Mouse (Mus musculus): ENCODE results near the gene Ap1s3. TPM values are rescaled to one million over a fixed set of nuclear protein-coding genes. Genes with fewer than 3 reads are reported as not detected.
"Not testable (repeated sequence)": the region's sequence is repeated elsewhere in the genome, so short reads cannot be mapped to it uniquely, and the experiment has no call there.

Ap1s3 gene
- polyA plus RNA-seq, 1 experiment, result 65.9 TPM

GRCm38 (mm10) chr1:79631521-79631920, 40.3 kb downstream of the Ap1s3 start:
- no peak for TF ChIP-seq POLR2A (IDR thresholded peaks at IDR 0.05; ENCODE audit: low read depth, low read length)
- no peak for TF ChIP-seq CTCF (IDR thresholded peaks at IDR 0.05; ENCODE audit: extremely low read depth, insufficient read depth, insufficient read length, insufficient replicate concordance)
- Histone ChIP-seq H3K4me1 (ENCODE audit: control insufficient read depth, insufficient read depth, insufficient read length) (peaks cover 2% of the 10 kb centered on the region), H3K36me3 (ENCODE audit: control insufficient read depth, insufficient read depth, low read length) (no peaks in the 10 kb centered on the region), H3K4me3 (ENCODE audit: extremely low read depth, insufficient read depth, insufficient read length) (no peak overlapping the region), H3K27ac (ENCODE audit: insufficient read depth, low read length) (no peak overlapping the region), H3K27me3 (ENCODE audit: control insufficient read depth, insufficient read depth, low read length) (no peaks in the 10 kb centered on the region)
- WGBS, result 88% methylated on average over 4 of the region's 4 CpGs
- no peak for DNase-seq (ENCODE audit: low read depth in 1 of 2, low spot score in 2 of 2)

- Histone ChIP-seq H3K4me3 (ENCODE audit: extremely low read depth, insufficient read depth, insufficient read length) (no peak overlapping the region), H3K36me3 (ENCODE audit: control insufficient read depth, insufficient read depth, low read length) (peaks cover 3% of the 10 kb centered on the region), H3K27ac (ENCODE audit: insufficient read depth, low read length) (no peak overlapping the region), H3K27me3 (ENCODE audit: control insufficient read depth, insufficient read depth, low read length) (no peaks in the 10 kb centered on the region), H3K4me1 (ENCODE audit: control insufficient read depth, insufficient read depth, insufficient read length) (peaks cover 2% of the 10 kb centered on the region)
- 24% methylated on average over 5 of the region's 5 CpGs for WGBS
- TF ChIP-seq POLR2A (IDR thresholded peaks at IDR 0.05; ENCODE audit: low read depth, low read length) (no peak), CTCF (IDR thresholded peaks at IDR 0.05; ENCODE audit: extremely low read depth, insufficient read depth, insufficient read length, insufficient replicate concordance) (no peak)
- DNase-seq (ENCODE audit: low read depth in 1 of 2, low spot score in 2 of 2), result peak; percentile 28 to 61
Observed at GRCm38 (mm10) chr1:79629726-79630125, 42.0 kb downstream of the Ap1s3 start.

DNA sequence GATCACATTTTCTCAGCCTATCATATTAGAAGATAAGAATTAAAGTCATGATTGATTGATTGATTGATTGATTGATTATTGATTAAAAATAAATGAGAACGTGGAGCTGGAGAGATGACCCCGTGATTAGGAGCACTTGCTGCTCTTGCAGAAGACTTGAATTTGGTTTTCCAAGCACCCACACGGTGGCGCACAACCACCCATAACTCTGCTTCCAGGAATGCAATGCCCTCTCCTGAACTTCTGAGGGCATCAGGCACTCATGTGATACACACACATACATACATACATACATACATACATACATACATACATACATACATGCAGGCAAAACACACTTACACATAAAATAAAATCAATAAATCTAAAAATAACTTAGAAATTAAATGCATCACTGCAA, 45.6 kb downstream of the Ap1s3 start:
- WGBS, result 81% methylated on average over 4 of the region's 4 CpGs
- H3K36me3 ChIP-seq (ENCODE audit: control insufficient read depth, insufficient read depth, low read length), result peaks cover 14% of the 10 kb centered on the region
- H3K4me1 ChIP-seq (ENCODE audit: control insufficient read depth, insufficient read depth, insufficient read length), result peaks cover 2% of the 10 kb centered on the region
- no peak overlapping the region for H3K4me3 ChIP-seq (ENCODE audit: extremely low read depth, insufficient read depth, insufficient read length)
- H3K27ac ChIP-seq (ENCODE audit: insufficient read depth, low read length), result no peak overlapping the region
- TF ChIP-seq POLR2A (IDR thresholded peaks at IDR 0.05; ENCODE audit: low read depth, low read length) (no peak), CTCF (IDR thresholded peaks at IDR 0.05; ENCODE audit: extremely low read depth, insufficient read depth, insufficient read length, insufficient replicate concordance) (peak; percentile 15; the same call in 1 of the 2 replicates)
- peak in 1 of 2 experiments; percentile 12 for DNase-seq (ENCODE audit: low read depth in 1 of 2, low spot score in 2 of 2)
- H3K27me3 ChIP-seq (ENCODE audit: control insufficient read depth, insufficient read depth, low read length), result no peaks in the 10 kb centered on the region

DNA sequence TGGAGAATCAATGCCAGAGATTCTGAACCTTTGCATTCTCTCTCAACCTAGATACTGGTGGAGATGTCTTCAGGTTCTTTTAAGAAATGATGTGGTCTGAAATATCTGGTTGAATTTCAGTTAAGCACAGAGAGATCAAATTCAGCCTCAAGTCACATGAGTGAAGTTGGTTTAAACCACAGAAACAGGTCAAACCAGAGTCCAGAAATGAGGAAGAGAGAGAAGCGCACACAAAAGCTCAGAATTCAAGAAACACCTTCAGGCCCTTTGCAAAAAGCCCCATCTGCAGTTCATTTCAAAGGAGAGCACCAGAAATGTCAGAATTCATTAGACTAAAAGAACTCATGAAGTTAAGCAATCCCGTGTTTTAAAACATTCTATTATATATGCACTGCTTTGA, 52.3 kb downstream of the Ap1s3 start:
- Histone ChIP-seq H3K36me3 (ENCODE audit: control insufficient read depth, insufficient read depth, low read length) (peaks cover 18% of the 10 kb centered on the region), H3K4me1 (ENCODE audit: control insufficient read depth, insufficient read depth, insufficient read length) (no peaks in the 10 kb centered on the region), H3K27ac (ENCODE audit: insufficient read depth, low read length) (no peak overlapping the region), H3K27me3 (ENCODE audit: control insufficient read depth, insufficient read depth, low read length) (no peaks in the 10 kb centered on the region), H3K4me3 (ENCODE audit: extremely low read depth, insufficient read depth, insufficient read length) (no peak overlapping the region)
- no peak for DNase-seq (ENCODE audit: low read depth in 1 of 2, low spot score in 2 of 2)
- WGBS, result 64% methylated on average over 2 of the region's 2 CpGs
- TF ChIP-seq CTCF (IDR thresholded peaks at IDR 0.05; ENCODE audit: extremely low read depth, insufficient read depth, insufficient read length, insufficient replicate concordance) (no peak), POLR2A (IDR thresholded peaks at IDR 0.05; ENCODE audit: low read depth, low read length) (no peak)

DNA sequence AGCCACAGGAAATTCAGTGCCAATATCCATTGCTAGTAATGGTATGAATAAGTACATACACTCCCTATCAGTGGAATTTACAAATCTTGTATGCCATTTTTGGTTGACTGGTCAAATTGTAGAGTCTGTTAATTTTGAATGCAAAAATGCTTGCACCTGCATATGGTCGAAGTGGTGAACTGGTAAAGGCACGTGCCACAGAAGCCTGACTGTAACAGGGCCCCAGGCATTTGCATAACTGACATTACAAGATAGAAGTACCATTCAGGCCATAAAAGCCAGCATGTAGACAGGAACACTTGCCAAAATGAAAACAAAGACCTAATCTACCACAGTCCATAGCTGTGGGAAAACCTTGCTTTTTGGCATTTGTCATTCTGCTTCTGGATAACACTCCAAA, 55.3 kb downstream of the Ap1s3 start:
- Histone ChIP-seq H3K4me3 (ENCODE audit: extremely low read depth, insufficient read depth, insufficient read length) (no peak overlapping the region), H3K27me3 (ENCODE audit: control insufficient read depth, insufficient read depth, low read length) (no peaks in the 10 kb centered on the region), H3K36me3 (ENCODE audit: control insufficient read depth, insufficient read depth, low read length) (peaks cover 14% of the 10 kb centered on the region), H3K27ac (ENCODE audit: insufficient read depth, low read length) (no peak overlapping the region), H3K4me1 (ENCODE audit: control insufficient read depth, insufficient read depth, insufficient read length) (no peaks in the 10 kb centered on the region)
- 43% methylated on average over 2 of the region's 2 CpGs for WGBS
- TF ChIP-seq POLR2A (IDR thresholded peaks at IDR 0.05; ENCODE audit: low read depth, low read length) (no peak), CTCF (IDR thresholded peaks at IDR 0.05; ENCODE audit: extremely low read depth, insufficient read depth, insufficient read length, insufficient replicate concordance) (no peak)
- peak in 1 of 2 experiments; percentile 9 for DNase-seq (ENCODE audit: low read depth in 1 of 2, low spot score in 2 of 2)

DNA sequence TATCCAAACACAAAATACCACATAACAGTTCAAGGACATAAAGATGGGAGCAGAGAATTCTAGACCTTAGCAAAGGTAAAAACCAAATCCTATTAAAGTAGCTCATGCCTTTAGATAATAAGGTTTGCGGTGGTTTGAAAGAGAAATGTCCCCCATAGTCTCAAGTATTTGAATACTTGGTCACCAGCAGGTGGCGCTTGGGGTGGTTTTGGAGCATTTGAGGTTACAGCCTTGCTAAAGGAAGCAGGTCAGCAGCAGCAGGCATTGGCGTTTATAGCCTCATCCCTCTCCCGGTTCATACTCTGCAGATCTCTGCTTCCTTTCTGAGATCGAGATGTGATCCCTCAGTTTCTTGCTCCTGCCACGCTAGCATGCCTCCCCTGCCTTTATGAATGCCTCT, 57.3 kb downstream of the Ap1s3 start:
- Histone ChIP-seq H3K4me3 (ENCODE audit: extremely low read depth, insufficient read depth, insufficient read length) (no peak overlapping the region), H3K27ac (ENCODE audit: insufficient read depth, low read length) (no peak overlapping the region), H3K36me3 (ENCODE audit: control insufficient read depth, insufficient read depth, low read length) (peaks cover 17% of the 10 kb centered on the region), H3K4me1 (ENCODE audit: control insufficient read depth, insufficient read depth, insufficient read length) (no peaks in the 10 kb centered on the region), H3K27me3 (ENCODE audit: control insufficient read depth, insufficient read depth, low read length) (no peaks in the 10 kb centered on the region)
- DNase-seq (ENCODE audit: low read depth in 1 of 2, low spot score in 2 of 2), result no peak
- TF ChIP-seq POLR2A (IDR thresholded peaks at IDR 0.05; ENCODE audit: low read depth, low read length) (no peak), CTCF (IDR thresholded peaks at IDR 0.05; ENCODE audit: extremely low read depth, insufficient read depth, insufficient read length, insufficient replicate concordance) (no peak)
- 93% methylated on average over 6 of the region's 6 CpGs for WGBS

DNA sequence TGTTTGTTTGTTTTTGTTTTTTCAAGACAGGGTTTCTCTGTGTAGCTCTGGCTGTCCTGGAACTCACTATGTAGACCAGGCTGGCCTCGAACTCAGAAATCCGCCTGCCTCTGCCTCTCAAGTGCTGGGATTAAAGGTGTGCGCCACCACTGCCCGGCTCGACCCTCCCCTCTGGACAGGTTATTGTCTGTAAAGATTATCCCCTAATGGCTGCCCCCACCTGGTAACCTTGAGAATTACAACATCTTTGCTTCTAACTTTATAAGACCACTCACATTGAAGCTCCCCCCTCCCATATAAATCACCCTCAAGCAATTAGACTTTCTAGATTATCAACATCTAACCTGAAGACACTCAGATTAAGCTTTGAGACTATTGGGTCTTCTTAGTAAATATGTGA, 60.5 kb downstream of the Ap1s3 start:
- DNase-seq (ENCODE audit: low read depth in 1 of 2, low spot score in 2 of 2); H3K4me1 ChIP-seq (ENCODE audit: control insufficient read depth, insufficient read depth, insufficient read length); H3K27ac ChIP-seq (ENCODE audit: insufficient read depth, low read length); H3K4me3 ChIP-seq (ENCODE audit: extremely low read depth, insufficient read depth, insufficient read length); H3K27me3 ChIP-seq (ENCODE audit: control insufficient read depth, insufficient read depth, low read length): not testable (repeated sequence)
- peaks cover 17% of the 10 kb centered on the region for H3K36me3 ChIP-seq (ENCODE audit: control insufficient read depth, insufficient read depth, low read length)
- 96% methylated on average over 5 of the region's 5 CpGs for WGBS

GRCm38 (mm10) chr1:79608856-79609255, 62.9 kb downstream of the Ap1s3 start:
- not testable (repeated sequence) for H3K36me3 ChIP-seq (ENCODE audit: control insufficient read depth, insufficient read depth, low read length); H3K4me1 ChIP-seq (ENCODE audit: control insufficient read depth, insufficient read depth, insufficient read length); H3K4me3 ChIP-seq (ENCODE audit: extremely low read depth, insufficient read depth, insufficient read length); H3K27ac ChIP-seq (ENCODE audit: insufficient read depth, low read length); H3K27me3 ChIP-seq (ENCODE audit: control insufficient read depth, insufficient read depth, low read length); DNase-seq (ENCODE audit: low read depth in 1 of 2, low spot score in 2 of 2)
- WGBS, result 87% methylated on average over 5 of the region's 5 CpGs

All from spleen, adult 2 months (tissue).